Mouse (Mus musculus) hindbrain, postnatal 0 days (tissue): Measurements from ENCODE around the gene Cwc27. TPM values are rescaled to one million over a fixed set of nuclear protein-coding genes. Genes with fewer than 3 reads are reported as not detected.

ENCODE experiments used
- ATAC-seq: fragments of 200-750 bp; cut with Nextera tagmentation; 2 replicates; pipeline ENCODE4 v1.8.0; 2017; ENCODE audit warnings: mild to moderate bottlenecking, moderate TSS enrichment, moderate library complexity
- DNase-seq: peaks from one replicate; pipeline ENCODE4 v3.0.0-alpha.2; 2015; ENCODE audit warnings: low spot score
- H3K27ac ChIP-seq: fragments of 300-500 bp; sonication (generic); 2 replicates; pipeline ENCODE4 v1.5.1; 2014; ENCODE audit warnings: mild to moderate bottlenecking
- H3K27me3 ChIP-seq: fragments of 300-500 bp; sonication (generic); 2 replicates; pipeline ENCODE4 v1.6.1; 2014; ENCODE audit warnings: low read length, mixed read lengths; ENCODE audit not compliant: insufficient read depth
- H3K36me3 ChIP-seq: fragments of 300-500 bp; sonication (generic); 2 replicates; pipeline ENCODE4 v1.6.1; 2014; ENCODE audit warnings: low read length, mixed read lengths; ENCODE audit not compliant: insufficient read depth
- H3K4me1 ChIP-seq: fragments of 300-500 bp; sonication (generic); 2 replicates; pipeline ENCODE4 v1.6.1; 2014; ENCODE audit warnings: antibody characterized with exemption, low read length, mixed read lengths; ENCODE audit not compliant: insufficient read depth
- H3K4me2 ChIP-seq: fragments of 300-500 bp; sonication (generic); 2 replicates; pipeline ENCODE4 v1.6.1; 2014; ENCODE audit warnings: low read depth, mild to moderate bottlenecking, low read length, moderate library complexity, mixed read lengths
- H3K4me3 ChIP-seq: fragments of 300-500 bp; sonication (generic); 2 replicates; pipeline ENCODE4 v1.5.1; 2014; ENCODE audit warnings: low read length
- H3K9ac ChIP-seq: fragments of 300-500 bp; sonication (generic); replicated peaks from 2 replicates; pipeline ENCODE4 v1.6.1; 2014; ENCODE audit warnings: mild to moderate bottlenecking, low read length, moderate library complexity, mixed read lengths
- H3K9me3 ChIP-seq: fragments of 300-500 bp; sonication (generic); 2 replicates; pipeline ENCODE4 v1.6.1; 2016; ENCODE audit warnings: low read length, mixed read lengths
- CTCF ChIP-seq: IDR thresholded peaks from 2 replicates; pipeline ENCODE4 v1.5.1; 2016; ENCODE audit warnings: antibody characterized with exemption, control low read depth, low read depth
- WGBS: fragments of 180-500 bp; shearing (Covaris S2); extraction: QIAGEN DNeasy Blood & Tissue Kit; methylation state at CpG from one replicate; pipeline ENCODE4 v1.1.7; 2014; 5-methylcytosine and 5-hydroxymethylcytosine counted together
- polyA plus RNA-seq: library from polyadenylated mRNA; unstranded; fragments of >200 nt; fragmentation: Nextera tagmentation; extraction: Ambion mirVana; gene quantifications from 2 replicates; pipeline ENCODE4 v1.2.1, GENCODE M21; 2015
- total RNA-seq: library from RNA; depleted of rRNA; stranded (reverse); fragments of >200 nt; gene quantifications from 2 replicates; pipeline ENCODE4 v1.2.3, GENCODE M21; 2014

Cwc27 gene
- total and polyA plus RNA-seq, 2 experiments from 2014 or later, result 5.4 to 23.0 TPM

DNA sequence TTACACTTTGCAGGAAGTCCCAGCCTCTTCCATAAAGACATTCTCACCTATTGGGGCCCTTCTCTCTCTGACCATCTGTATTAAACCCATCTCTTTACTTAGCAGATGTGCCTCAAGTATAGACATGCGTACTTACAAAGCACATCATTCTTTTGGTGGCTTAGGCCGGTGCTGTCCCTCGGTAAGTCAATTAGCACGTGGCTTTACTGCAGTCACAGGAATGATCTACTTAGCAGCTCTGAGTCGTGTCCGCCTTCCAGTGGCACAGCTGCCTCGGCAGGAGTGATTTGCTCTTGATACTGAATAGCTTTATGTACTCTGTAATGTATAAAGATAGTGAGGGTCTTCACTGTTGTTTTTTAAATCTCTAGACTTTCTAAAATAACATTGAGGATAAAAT is 20.7 kb upstream of the Cwc27 start:
- Histone ChIP-seq H3K27me3 (no peaks in the 10 kb centered on the region), H3K4me2 (no peak overlapping the region), H3K27ac (no peak overlapping the region), H3K4me3 (no peak overlapping the region), H3K36me3 (peaks cover 16% of the 10 kb centered on the region; the same call in 1 of the 2 replicates), H3K9ac (no peak overlapping the region), H3K4me1 (no peaks in the 10 kb centered on the region), H3K9me3 (no peaks in the 10 kb centered on the region)
- ATAC-seq, result no peak
- 90% methylated on average over 7 of the region's 7 CpGs for WGBS
- no peak for DNase-seq
- no peak for TF ChIP-seq CTCF

DNA sequence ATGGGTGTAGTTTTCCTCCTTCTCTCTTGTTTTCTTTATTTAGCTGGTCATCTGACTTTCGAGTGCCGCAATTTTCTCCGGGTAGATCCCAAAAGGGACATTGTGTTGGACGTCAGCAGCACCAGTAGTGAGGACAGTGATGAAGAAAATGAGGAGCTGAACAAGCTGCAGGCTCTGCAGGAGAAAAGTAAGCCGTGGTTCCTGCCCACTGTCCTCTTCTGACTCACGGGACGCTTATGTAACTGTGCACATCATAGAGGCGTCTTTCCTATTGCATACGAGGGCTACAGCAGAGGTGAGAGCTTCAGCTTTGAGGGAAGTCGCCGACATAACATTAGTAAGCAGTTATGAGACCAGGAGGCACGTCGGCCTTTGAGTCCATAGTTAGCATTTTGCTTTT is 15.9 kb upstream of the Cwc27 start:
- no peak overlapping the region for H3K4me3 ChIP-seq
- H3K4me2 ChIP-seq, result no peak overlapping the region
- no peak overlapping the region for H3K9ac ChIP-seq
- H3K27ac ChIP-seq, result no peak overlapping the region
- DNase-seq (no peak), ATAC-seq (no peak)
- WGBS, result 95% methylated on average over 13 of the region's 13 CpGs
- H3K4me1 ChIP-seq, result no peaks in the 10 kb centered on the region
- no peaks in the 10 kb centered on the region for H3K27me3 ChIP-seq
- H3K36me3 ChIP-seq, result peaks cover 24% of the 10 kb centered on the region; the same call in 1 of the 2 replicates
- H3K9me3 ChIP-seq, result no peaks in the 10 kb centered on the region
- TF ChIP-seq CTCF, result no peak

GRCm38 (mm10) chr13:104825470-104825869 is 8.5 kb upstream of the Cwc27 start:
- ATAC-seq (no peak), DNase-seq (no peak)
- WGBS, result 77% methylated on average over 2 of the region's 2 CpGs
- no peaks in the 10 kb centered on the region for H3K9me3 ChIP-seq
- no peaks in the 10 kb centered on the region for H3K27me3 ChIP-seq
- no peak for TF ChIP-seq CTCF
- no peak overlapping the region for H3K9ac ChIP-seq
- H3K4me1 ChIP-seq, result no peaks in the 10 kb centered on the region
- H3K36me3 ChIP-seq, result peaks cover 8% of the 10 kb centered on the region; the same call in 1 of the 2 replicates
- no peak overlapping the region for H3K27ac ChIP-seq
- H3K4me3 ChIP-seq, result no peak overlapping the region
- H3K4me2 ChIP-seq, result no peak overlapping the region

DNA sequence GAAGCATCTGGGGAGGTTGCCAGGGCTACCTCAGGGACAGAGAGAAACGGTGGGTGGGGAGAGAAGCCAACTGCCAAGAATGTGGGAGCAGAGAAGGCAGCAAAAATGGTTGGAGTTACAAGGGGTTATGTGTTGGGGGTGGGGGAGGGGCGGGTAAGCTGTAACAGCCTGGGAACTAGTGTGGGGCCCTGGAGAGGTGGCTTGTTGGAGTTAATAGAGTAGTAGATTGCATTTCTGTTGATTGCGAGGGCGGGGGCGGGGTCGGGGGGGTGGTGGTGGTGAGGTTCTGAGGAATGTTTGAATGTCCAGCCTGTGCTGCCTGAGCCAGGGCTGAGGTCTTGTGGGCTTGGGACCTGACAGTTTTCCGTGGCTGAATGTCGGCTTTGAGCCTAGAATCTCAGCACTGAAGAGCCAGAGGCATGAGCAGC is 5.5 kb upstream of the Cwc27 start:
- TF ChIP-seq CTCF, result no peak
- H3K27me3 ChIP-seq, result no peaks in the 10 kb centered on the region
- peak overlapping the region; percentile 28 for H3K4me2 ChIP-seq
- 25% methylated on average over 8 of the region's 8 CpGs for WGBS
- peaks cover 12% of the 10 kb centered on the region for H3K4me1 ChIP-seq
- H3K9me3 ChIP-seq, result no peaks in the 10 kb centered on the region
- peak overlapping the region; percentile 45; the same call in 1 of the 2 replicates for H3K27ac ChIP-seq
- DNase-seq (peak; percentile 57), ATAC-seq (peak; percentile 87)
- H3K36me3 ChIP-seq, result no peaks in the 10 kb centered on the region
- no peak overlapping the region for H3K4me3 ChIP-seq
- no peak overlapping the region for H3K9ac ChIP-seq

- Histone ChIP-seq H3K4me3 (no peak overlapping the region), H3K9me3 (no peaks in the 10 kb centered on the region), H3K9ac (no peak overlapping the region), H3K4me1 (peaks cover 12% of the 10 kb centered on the region), H3K27me3 (no peaks in the 10 kb centered on the region), H3K36me3 (no peaks in the 10 kb centered on the region), H3K4me2 (no peak overlapping the region; the same call in 1 of the 2 replicates), H3K27ac (no peak overlapping the region)
- ATAC-seq (no peak; the same call in 1 of the 2 replicates), DNase-seq (no peak)
- TF ChIP-seq CTCF, result no peak
- WGBS, result 88% methylated on average over 1 of the region's 1 CpGs
These were observed 5.0 kb upstream of the Cwc27 start for GRCm38 (mm10) chr13:104821908-104822307.

- H3K27ac ChIP-seq, result no peak overlapping the region
- no peak for DNase-seq
- H3K27me3 ChIP-seq, result no peaks in the 10 kb centered on the region
- no peak overlapping the region for H3K9ac ChIP-seq
- H3K9me3 ChIP-seq, result no peaks in the 10 kb centered on the region
- ATAC-seq, result no peak
- no peak overlapping the region for H3K4me2 ChIP-seq
- H3K36me3 ChIP-seq, result no peaks in the 10 kb centered on the region
- no peak for TF ChIP-seq CTCF
- no peak overlapping the region for H3K4me3 ChIP-seq
- peaks cover 12% of the 10 kb centered on the region for H3K4me1 ChIP-seq
These were observed 4.2 kb upstream of the Cwc27 start for GRCm38 (mm10) chr13:104821192-104821591.

DNA sequence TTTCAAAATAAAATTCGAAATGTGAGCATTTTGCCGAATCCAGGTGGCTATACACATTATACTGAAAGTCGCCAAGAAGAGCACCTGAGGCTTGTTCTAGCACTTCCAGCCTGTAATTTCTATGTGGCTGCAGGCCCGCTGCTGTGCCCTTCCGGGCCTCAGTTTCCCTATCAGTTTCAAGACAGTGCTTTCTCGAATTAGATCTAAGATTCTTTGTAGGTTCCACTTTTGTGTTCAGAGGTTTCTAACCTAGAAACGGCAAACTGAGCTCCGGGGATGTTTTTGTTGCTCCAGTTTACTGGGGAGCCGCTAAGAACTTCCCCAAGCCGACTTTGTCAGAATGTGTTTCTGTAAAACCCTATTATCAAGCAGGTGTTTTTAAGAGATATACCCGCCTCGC is 754 bp upstream of the Cwc27 start:
- WGBS, result 56% methylated on average over 12 of the region's 12 CpGs
- peak overlapping the region; percentile 82; the same call in 1 of the 2 replicates for H3K27ac ChIP-seq
- no peaks in the 10 kb centered on the region for H3K27me3 ChIP-seq
- peaks cover 12% of the 10 kb centered on the region for H3K4me1 ChIP-seq
- H3K4me2 ChIP-seq, result peak overlapping the region; percentile 69
- no peaks in the 10 kb centered on the region for H3K36me3 ChIP-seq
- H3K4me3 ChIP-seq, result peak overlapping the region; percentile 60
- ATAC-seq (no peak), DNase-seq (peak; percentile 3)
- H3K9me3 ChIP-seq, result no peaks in the 10 kb centered on the region
- TF ChIP-seq CTCF, result no peak
- H3K9ac ChIP-seq, result peak overlapping the region; percentile 79
